Mouse (Mus musculus) C2C12 (cell line): ENCODE measurements around the gene Dhrs2. TPM values are rescaled to one million over a fixed set of nuclear protein-coding genes. Genes with fewer than 3 reads are reported as not detected.

Experiments
- H3K27me3 ChIP-seq: one replicate; pipeline ENCODE4 v1.6.1; 2011; ENCODE audit not compliant: control insufficient read depth, insufficient read depth, insufficient read length
- H3K36me3 ChIP-seq: one replicate; pipeline ENCODE4 v1.6.1; 2011; ENCODE audit not compliant: control insufficient read depth, insufficient read depth
- H3K4me3 ChIP-seq: one replicate; pipeline ENCODE4 v1.5.1; 2011; ENCODE audit warnings: mild to moderate bottlenecking, control low read depth; ENCODE audit not compliant: poor library complexity, insufficient read depth, severe bottlenecking
- H3K79me2 ChIP-seq: one replicate; pipeline ENCODE4 v1.6.1; 2011; ENCODE audit not compliant: control insufficient read depth, insufficient read depth
- H3K79me3 ChIP-seq: one replicate; pipeline ENCODE4 v1.6.1; 2011; ENCODE audit warnings: low read depth, control low read depth
- H3ac ChIP-seq: one replicate; pipeline ENCODE3; 2011; ENCODE audit warnings: low read depth; ENCODE audit not compliant: control insufficient read depth, insufficient read length
- CEBPB ChIP-seq: IDR thresholded peaks from one replicate; pipeline ENCODE4 v1.6.1; 2011; ENCODE audit warnings: low read depth, mild to moderate bottlenecking, control low read depth, moderate library complexity
- CTCF ChIP-seq: IDR thresholded peaks from one replicate; pipeline ENCODE4 v1.5.1; 2011; ENCODE audit not compliant: control insufficient read depth, insufficient read depth, insufficient read length
- FOSL1 ChIP-seq: IDR thresholded peaks from one replicate; pipeline ENCODE4 v1.8.0; 2011; ENCODE audit warnings: mild to moderate bottlenecking, low read length; ENCODE audit not compliant: poor library complexity, insufficient read depth, severe bottlenecking
- MAX ChIP-seq: IDR thresholded peaks from one replicate; pipeline ENCODE4 v1.6.1; 2011; ENCODE audit warnings: mild to moderate bottlenecking, control low read depth
- MYOD1 ChIP-seq: IDR thresholded peaks from one replicate; pipeline ENCODE4 v1.6.1; 2011; ENCODE audit warnings: low read depth; ENCODE audit not compliant: control insufficient read depth, insufficient read length
- MYOG ChIP-seq: IDR thresholded peaks from one replicate; pipeline ENCODE4 v1.6.1; 2011; ENCODE audit not compliant: control insufficient read depth, insufficient read length; ENCODE audit errors: extremely low read depth
- USF1 ChIP-seq: IDR thresholded peaks from one replicate; pipeline ENCODE4 v1.6.1; 2011; ENCODE audit warnings: low read depth, mild to moderate bottlenecking, control low read depth, moderate library complexity
- polyA plus RNA-seq: library from polyadenylated mRNA; unstranded; fragments of >200 nt; fragmentation: generic; extraction: Trizol; gene quantifications from one replicate; pipeline ENCODE4 v1.2.1, GENCODE M21; 2012; ENCODE audit warnings: missing spikeins

Gene Dhrs2
- polyA plus RNA-seq, 1 experiment: not detected

GRCm38 (mm10) chr14:55255443-55255842 lies 33.6 kb downstream of the Dhrs2 start:
- H3ac ChIP-seq: no peak overlapping the region
- no peaks in the 10 kb centered on the region for H3K36me3 ChIP-seq
- no peaks in the 10 kb centered on the region for H3K79me3 ChIP-seq
- peaks cover 3% of the 10 kb centered on the region for H3K27me3 ChIP-seq
- no peaks in the 10 kb centered on the region for H3K79me2 ChIP-seq
- TF ChIP-seq USF1 (no peak), CTCF (no peak), MAX (no peak), CEBPB (no peak)
- no peak overlapping the region for H3K4me3 ChIP-seq

DNA sequence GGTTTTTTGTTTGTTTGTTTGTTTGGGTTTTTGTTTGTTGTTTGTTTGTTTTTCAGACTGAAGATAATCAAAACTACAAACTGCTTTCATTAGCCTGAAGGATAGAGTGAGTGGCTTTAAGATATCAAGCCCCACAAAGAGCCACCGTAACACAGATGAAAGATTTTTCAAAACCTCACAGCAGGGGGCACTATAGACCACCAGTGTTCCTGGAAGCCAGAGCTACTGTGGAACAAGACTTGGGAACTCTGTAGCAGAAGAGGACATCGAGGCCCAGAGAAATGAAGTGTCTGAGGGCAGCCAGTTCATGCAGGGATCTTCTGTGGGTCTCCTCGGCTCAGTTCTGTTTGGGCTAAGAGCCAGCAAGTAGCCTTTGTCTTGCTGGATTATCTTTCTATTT lies 49.4 kb downstream of the Dhrs2 start:
- H3K4me3 ChIP-seq: no peak overlapping the region
- no peaks in the 10 kb centered on the region for H3K36me3 ChIP-seq
- no peak overlapping the region for H3ac ChIP-seq
- no peaks in the 10 kb centered on the region for H3K79me3 ChIP-seq
- TF ChIP-seq FOSL1 (no peak), MYOD1 (no peak), MAX (no peak)
- H3K79me2 ChIP-seq: no peaks in the 10 kb centered on the region
- H3K27me3 ChIP-seq: peaks cover 11% of the 10 kb centered on the region

- H3K79me3 ChIP-seq: no peaks in the 10 kb centered on the region
- no peak overlapping the region for H3ac ChIP-seq
- peaks cover 10% of the 10 kb centered on the region for H3K27me3 ChIP-seq
- TF ChIP-seq MYOG (no peak), MYOD1 (no peak), MAX (no peak)
- no peak overlapping the region for H3K4me3 ChIP-seq
- no peaks in the 10 kb centered on the region for H3K36me3 ChIP-seq
- H3K79me2 ChIP-seq: no peaks in the 10 kb centered on the region
Observed at GRCm38 (mm10) chr14:55273023-55273422, 51.2 kb downstream of the Dhrs2 start.

DNA sequence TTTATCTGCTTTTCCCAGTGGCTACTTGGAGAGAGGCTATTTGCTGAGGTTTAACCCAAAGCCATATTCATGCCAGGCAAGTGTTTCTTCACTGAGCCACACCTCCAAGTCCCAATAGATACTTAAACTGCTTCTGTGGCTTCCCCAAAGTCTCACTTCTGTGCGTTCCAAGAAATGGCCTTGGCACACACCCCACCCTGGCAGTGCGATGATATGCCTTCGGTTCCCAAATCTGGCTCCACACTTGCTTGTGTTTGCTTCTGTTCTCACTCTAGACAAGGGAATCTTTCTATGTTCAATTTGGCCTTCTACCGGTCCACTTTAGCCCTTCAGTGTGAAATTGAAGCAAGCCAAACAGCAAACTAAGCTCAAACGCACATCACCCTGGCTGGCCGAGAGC lies 53.0 kb downstream of the Dhrs2 start:
- Histone ChIP-seq H3K4me3 (no peak overlapping the region), H3K36me3 (no peaks in the 10 kb centered on the region), H3ac (no peak overlapping the region), H3K79me3 (no peaks in the 10 kb centered on the region), H3K79me2 (no peaks in the 10 kb centered on the region), H3K27me3 (peaks cover 6% of the 10 kb centered on the region)
- TF ChIP-seq MAX: no peak
- no peak for TF ChIP-seq MYOG
- no peak for TF ChIP-seq FOSL1
- TF ChIP-seq USF1: no peak
- TF ChIP-seq MYOD1: no peak
- no peak for TF ChIP-seq CEBPB
- no peak for TF ChIP-seq CTCF

GRCm38 (mm10) chr14:55279322-55280069 lies 57.7 kb downstream of the Dhrs2 start:
- H3K79me3 ChIP-seq: no peaks in the 10 kb centered on the region
- no peaks in the 10 kb centered on the region for H3K36me3 ChIP-seq
- no peaks in the 10 kb centered on the region for H3K27me3 ChIP-seq
- H3K79me2 ChIP-seq: no peaks in the 10 kb centered on the region
- H3ac ChIP-seq: no peak overlapping the region
- TF ChIP-seq CEBPB (no peak), MAX (no peak), USF1 (no peak), FOSL1 (no peak), MYOD1 (no peak), CTCF (no peak), MYOG (no peak)
- no peak overlapping the region for H3K4me3 ChIP-seq

Other genes starting within 250 kb of the Dhrs2 start
- gene Gm17428, start 245.1 kb upstream of the Dhrs2 start, polyA plus RNA-seq: not detected
- 0.11 TPM for gene Myh7, start 227.4 kb upstream of the Dhrs2 start, polyA plus RNA-seq
- gene Ngdn, start 206.6 kb upstream of the Dhrs2 start, polyA plus RNA-seq: 56.0 TPM
- gene Zfhx2, start 129.7 kb upstream of the Dhrs2 start, polyA plus RNA-seq: 0.63 TPM
- 11.5 TPM for gene Thtpa, start 127.2 kb upstream of the Dhrs2 start, polyA plus RNA-seq
- 3.9 TPM for gene Ap1g2, start 115.4 kb upstream of the Dhrs2 start, polyA plus RNA-seq
- gene Jph4, start 105.1 kb upstream of the Dhrs2 start, polyA plus RNA-seq: not detected